Mouse (Mus musculus): Measurements from ENCODE around the gene Grpel1.
A peak's percentile ranks its signal among the peaks of the same experiment; 100 is the strongest.

Gene Grpel1

DNA sequence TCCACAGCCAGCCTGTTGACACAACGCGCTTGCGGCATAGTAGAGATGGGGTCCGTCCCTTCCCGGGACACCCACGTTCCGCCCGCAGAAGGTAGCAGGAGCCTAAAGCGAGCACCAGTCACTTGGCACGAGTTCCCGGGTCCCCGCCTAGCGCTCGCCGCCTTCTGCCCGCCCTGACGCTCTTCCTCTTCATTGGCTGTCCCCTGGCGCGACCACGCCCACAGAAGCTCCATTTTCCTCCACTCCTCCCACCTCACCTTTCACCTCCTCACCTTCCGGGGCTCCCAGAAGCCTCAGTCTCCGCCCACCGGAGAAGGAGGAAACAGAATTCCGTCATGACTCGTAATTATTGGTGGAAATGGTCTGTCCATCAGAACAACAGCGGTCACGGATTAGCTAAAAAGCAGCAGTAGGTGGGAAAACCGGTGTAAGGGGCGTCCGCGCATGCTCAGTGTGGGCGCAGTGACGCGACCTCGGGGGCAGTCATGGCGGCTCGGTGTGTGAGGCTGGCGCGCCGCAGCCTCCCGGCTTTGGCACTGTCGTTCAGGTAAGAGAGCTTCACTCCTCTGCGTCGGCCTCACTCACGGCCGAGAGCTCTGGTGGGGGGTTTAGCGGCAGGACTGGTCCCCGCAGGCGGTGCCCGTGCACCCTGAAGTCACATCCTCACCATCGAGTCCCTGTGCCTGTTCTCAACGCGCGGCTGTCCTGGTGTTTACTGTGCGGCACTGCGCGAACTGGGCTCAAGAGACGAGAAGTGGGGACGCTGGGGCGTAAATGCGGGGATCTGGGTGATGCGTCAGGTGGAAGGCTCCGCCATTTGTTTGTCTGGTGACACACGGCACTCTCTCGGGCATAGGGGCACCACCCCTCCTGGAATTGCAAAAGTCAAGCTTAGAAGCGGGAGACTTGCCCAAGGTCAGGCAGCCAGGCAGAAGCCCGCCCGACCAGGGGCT lies at the start of gene Grpel1:
Grpel1 (plus strand) TSS at position 290 of the 953 bp plus-strand sequence.
- DNase-seq = peak; percentile 98

DNA sequence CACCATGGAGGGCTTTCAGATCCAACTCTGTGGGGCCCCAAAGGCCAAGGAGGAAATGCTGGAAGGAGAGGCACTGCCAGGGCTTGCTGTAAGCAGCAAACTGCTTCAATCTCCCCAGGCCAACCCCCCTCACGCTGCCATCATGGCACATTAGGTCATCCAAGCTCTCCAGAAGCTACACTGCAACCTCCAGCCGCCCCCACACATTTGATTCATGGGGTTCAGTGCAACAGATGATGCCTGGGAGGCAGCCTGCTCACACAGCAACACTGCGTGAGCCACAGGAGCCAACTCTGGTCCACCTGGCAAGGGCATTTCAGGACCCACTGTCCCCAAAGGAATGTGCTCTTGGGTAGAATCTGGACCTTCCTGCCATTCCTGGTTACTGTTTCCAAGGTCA lies 44.9 kb upstream of the Grpel1 start:
- no peak for DNase-seq

DNA sequence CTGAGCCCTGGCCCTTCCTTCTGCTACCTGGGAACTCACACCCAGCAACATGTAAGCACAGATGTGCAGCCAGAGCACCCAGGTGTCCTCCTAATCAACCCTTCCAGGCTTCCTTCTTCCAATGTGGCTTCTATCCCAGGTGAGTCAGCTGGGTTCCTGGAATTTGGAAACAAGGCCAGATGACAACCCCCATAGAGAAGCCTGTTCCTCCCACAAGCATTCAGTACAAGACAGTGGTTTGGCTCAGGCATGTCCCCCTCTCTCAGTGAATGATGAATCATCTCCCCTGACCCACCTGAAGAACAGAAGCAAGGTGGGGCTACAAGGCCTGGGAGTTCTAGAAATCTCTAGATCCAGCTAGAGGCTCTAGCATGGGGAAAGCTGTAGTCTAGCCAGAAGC lies 42.1 kb upstream of the Grpel1 start:
- no peak for DNase-seq

DNA sequence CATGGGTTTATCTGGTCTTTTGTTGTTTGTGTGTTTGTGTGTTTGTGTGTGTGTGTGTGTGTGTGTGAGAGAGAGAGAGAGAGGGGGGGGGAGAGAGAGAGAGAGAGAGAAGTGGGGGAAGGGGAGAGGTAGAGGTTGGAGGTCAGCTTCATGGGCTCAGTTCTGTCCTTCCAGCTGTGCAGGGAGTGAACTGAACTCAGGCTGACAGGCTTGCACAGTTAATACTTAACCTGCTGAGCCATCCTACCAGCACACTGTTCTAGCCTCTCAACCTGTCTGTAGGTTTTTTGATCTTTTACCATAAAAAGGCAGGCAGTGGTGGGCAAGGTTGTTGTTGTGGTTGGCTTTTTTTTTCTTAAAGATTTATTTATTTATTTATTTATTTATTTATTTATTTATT lies 40.1 kb upstream of the Grpel1 start:
- no peak for DNase-seq

DNA sequence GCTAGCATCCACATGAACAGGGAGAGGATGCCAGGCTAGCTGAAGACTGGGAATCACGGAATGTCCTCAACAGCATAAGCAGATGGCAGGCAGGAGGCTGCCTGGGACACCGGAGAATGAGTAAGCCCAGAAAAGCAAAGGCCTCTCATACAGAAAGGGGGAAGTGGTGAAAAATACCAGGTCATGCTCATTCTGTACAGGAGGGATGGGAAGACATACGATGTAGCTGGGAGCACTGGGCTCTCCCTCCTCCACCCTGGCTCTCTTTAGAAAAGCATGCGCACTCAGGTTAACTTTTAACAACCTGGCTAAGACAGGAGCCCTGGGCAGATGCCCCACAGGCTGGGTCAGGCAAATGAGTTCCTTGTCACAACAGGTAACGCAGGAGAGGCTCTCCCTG lies 38.4 kb upstream of the Grpel1 start:
- DNase-seq = peak; percentile 60

DNA sequence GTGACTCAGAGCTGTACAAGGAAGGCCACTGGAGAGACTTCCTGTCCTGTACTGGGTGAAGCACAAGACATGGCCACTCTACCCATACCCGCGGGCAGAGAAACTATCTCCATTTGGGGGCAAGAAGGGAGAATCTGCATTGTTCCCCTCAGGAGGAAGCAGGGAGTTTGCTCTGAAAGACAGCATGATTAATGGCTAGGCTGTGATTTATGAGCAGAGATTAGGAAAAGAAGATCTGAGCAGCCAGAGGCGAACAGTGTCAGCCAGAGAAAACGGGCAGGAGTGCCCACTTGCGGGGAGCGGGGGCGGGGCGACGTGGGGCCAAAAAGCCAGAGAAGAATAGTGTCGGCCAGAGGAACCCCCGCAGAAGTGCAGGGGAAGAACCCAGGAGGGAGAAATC lies 37.0 kb upstream of the Grpel1 start:
- no peak for DNase-seq

DNA sequence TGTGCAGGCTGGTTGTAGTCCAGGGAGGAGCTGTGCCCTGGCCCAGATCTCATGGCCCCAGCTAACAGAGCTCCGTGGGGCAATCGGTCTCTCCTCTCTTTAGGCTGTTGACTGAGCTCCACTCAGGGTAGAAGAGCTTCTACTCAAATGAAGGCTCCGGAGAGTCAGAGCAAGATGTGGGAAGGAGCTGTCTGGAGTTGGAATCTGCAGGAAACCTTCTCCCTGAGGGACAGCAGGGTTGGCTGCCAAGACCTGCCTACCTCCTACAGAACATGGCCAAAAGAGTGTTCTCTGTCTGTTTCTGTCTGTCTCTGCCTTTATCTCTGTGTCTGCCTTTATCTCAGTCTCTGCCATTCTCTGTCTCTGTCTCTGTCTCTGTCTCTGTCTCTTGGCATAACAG lies 35.2 kb upstream of the Grpel1 start:
- no peak for DNase-seq

DNA sequence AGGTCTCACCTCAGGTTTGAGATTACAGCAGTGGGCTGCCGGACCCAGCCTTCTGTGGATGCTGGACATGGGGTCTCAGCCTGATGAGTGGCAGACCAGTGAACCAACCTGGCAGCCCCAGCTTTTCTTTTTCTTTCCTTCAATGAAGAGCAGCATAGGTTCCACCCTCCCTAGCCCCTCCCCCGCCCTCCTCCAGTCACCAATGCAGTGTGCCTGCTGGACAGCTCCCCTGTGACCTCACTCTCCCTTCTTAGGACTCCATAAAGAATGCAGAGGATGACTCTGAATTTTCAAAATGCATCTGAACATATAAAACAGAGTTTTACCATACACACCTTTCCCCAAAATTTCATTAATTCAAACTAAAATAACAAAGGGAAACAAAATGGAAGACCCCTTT lies 33.1 kb upstream of the Grpel1 start:
- DNase-seq = no peak

DNA sequence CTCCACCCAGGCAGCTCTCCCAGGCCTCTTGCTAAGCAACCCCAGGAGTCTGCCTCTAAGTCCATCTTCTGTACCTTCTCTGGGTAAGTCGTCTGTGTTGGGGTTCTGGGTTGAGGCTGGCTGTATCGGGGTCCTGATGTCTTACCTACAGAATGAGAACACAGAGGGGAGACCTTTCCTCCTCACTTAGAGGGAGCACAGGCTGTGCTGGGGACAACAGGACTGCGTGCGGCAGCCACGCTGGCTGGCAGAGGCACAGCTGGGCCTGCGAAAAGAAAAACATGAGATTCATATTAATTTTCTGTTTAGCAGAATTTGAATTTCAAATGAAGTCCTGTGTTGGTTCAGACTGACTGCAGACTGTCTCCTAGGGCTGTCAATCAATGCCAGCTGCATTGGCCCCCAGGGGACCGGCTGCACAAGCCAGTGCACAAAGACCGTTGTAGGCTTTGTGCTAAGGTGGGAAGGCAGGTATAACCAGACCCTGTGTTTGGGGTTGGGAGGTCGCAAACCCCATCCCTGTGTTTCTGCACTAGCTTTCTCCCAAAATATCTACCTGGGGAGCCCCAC lies 30.3 kb upstream of the Grpel1 start:
- DNase-seq = no peak

DNA sequence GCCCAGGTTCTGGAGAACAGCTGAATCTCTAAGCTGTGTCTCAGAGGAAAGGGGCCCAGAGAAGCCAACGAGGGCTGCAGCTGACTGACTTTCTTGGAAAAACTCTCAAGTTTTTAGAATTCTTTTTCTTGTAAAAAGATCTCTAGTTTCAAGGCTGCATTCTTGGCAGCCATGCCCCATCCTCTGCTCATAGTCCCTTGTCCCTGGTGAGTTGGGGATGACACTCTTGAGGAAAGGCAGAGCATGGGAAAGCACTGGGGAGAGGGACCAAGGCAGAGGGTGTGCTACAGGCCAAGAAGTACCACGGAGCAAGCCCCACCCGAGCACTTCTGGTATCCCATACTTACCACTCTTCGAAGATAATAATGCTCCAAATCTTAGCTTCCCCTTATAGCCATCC lies 27.9 kb upstream of the Grpel1 start:
- DNase-seq = no peak

DNA sequence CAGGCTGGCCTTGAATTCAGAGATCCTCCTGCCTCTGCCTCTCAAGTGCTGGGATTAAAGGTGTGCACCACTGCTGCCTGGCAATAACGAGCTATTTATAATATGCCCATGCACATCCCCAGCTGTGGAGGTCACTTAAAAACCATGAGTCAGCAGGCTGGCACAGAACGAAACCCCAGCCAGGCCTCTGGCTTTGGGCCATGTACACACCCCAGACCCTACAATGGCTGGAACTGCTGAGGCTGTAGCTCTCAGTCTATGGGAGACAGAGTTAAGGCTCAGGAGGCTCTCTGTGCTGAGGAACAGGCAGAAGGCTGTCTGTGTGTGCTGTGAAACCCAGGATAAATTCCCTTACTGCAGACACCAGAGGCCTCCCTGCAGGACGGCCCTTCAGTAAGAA lies 24.1 kb upstream of the Grpel1 start:
- DNase-seq = no peak

DNA sequence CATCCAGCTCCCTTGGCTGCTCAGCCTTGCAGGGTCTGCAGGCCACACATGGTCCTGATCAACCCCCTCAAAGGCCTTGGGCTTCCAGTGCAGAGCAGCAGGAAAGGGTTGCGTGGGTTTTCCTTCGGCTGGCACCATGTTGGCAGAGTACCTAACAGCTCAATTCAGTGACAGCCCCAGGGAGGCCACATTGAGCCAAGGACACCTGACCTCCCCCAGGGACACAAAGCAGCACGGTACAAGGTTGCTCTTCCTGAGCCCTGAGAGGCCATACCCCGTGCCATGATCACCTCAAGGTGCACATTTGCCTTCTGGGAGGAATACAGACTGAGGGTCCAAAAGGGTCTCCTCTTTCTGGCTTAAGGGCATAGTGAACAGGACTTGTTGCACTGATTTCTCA lies 20.2 kb upstream of the Grpel1 start:
- DNase-seq = no peak

DNA sequence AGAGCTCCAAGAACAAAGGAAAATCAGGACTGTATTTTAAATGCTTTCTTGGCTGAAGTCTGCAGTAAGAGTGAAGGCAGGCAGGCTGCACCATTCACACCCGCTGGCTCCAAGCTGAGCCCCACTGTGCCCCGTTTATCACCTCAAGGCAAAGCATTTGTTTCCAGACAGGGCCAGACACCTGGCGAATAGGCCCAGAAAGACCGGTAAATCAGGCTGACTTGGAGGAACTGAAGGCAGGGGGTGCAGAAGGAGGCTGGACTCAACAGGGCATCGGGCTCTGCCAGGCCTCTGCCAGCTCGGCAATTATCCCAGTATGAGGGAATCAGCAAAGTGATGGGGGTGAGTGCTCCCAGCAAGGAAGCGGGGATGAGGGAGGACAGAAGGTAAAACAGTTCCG lies 19.8 kb upstream of the Grpel1 start:
- no peak for DNase-seq

DNA sequence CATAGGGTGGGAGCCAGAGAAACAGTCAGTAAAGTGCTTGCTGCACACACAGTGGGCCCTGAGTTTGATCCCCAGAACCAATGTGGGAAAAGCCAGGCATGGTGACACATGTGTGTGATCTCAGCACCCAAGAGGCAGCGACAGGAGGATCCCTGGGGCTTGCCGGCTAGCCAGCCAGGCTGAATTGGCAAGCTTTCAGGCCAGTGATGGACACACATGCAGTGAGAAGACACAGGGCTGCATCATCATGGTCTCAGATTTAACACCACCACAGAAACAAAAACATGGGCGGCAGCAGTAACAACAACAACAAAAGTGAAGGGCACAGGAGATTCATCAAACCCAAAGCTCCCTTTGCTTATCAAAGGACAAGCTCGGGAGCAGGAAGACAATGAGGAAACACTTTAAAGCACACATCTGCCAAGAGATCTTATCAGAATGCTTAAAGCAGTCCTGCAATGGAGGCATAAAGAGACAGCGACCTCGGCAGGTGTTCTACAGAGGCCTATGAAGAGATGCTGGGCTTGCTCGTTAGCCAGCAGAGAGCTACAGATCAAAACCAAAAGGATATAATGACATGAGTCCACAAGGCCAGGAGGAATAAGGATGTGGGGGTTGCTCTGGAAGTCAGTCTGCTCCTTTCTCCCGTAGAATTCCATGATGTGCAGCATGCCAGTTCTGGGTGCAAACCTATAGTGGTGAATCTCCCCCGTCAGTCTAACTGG lies 18.5 kb upstream of the Grpel1 start:
- no peak for DNase-seq

DNA sequence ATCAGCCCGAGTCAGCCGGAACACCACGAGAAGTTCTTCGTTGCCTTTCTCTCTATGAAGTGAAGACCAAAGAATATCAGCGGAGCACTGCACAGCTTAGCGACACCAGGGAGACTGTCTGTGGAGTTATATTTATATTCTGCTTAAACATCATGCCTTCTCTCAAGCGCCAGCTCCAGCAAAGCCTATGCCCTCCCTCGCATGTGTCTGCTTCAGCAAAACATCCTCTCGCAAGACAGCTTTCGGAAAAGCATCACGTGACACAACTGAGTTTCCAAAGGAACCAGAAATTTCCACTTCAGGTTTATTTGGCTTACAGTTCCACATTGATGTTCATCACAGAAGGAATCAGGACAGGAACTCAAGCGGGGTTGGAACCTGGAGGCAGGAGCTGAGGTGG lies 16.9 kb upstream of the Grpel1 start:
- no peak for DNase-seq

DNA sequence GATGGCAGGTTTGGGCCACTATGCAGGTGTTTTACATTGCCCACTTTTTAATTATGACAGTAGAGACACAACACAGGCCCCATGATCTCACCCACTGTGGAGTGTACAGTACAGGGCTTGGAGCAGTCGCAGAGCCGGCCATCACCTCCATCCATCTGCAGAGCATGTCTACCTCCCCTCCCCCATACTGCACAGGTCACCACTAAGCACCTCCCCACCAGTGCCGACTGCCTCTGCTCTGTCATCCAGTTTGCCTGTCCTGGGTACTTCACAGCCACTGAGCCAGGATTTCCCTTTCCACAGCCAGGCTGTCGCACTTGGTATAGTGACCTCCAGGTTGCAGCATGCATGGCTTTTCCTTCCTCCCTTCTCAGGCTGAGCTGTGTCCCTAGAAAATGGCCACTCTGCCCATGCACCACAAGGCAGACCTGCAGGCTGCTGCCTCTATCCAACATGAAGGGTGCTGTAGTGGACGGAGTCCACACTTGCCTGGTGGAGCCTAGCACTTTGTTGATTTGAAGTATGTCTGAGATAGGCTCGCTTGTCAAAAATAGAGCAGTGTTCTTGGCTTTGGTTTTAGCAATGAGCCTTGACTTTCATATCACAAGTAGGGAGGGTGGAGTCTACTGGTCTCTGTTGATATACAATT lies 15.0 kb upstream of the Grpel1 start:
- no peak for DNase-seq

DNA sequence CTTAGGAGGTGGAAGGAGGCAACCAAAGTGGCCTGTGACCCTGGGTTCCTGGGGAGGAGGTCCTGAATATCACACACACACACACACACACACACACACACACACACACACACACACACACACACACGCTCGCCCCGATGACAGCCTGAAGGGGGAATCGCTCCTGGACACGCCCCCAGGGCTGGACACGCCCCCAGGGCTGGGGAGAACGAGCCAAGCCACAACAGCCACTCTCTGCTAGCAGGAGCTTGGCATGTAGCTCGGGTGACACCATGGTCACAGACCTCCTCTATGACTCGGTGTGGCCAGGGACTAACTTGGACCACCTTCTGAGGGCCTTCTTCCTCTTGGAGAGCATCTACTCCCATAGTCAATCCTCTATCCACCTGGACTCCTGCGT lies 13.7 kb upstream of the Grpel1 start:
- DNase-seq = no peak

DNA sequence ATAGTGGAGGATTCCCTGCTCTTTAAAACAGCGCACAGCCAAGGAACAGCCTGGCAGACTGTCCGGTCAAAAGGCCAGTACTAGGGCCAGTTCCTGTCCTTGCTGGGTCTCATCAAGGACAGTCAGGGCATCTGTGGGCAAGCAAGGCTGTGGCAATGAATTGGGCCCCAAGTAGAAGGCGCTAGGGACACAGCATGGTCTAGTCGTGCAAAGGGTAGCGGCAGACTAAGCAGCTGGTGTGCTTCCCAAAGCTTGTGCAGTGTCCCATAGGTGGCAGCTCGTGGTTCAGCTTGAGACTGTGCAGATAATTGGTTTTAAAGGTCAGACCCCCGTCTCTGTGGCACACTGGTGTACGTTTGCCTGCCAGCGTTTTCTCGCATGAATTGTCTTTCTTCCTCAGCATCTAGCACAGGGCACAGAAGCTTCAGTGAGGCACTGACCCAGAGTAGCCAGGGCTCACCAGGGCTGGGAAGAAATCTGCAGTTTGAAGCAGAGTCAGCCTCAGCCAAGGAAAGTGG lies 12.9 kb upstream of the Grpel1 start:
- no peak for DNase-seq

DNA sequence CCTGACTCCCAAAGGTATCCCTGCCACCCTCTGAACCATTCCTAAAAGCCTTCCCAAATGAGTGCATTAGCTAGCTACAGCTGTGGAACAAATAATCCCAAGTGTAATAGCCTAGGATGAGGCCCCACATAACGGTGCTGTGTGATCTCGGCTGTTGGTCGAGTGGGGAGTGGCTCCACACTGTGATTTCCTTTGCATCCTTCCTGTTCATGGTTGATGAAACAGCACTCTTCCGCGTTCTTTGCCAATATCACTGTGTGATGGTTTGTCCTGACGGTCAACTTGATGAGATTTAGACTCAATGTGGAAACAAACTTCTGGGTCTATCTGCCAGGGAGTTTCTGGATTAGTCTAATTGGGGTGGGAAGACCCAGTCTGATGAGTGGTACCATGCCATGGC lies 12.0 kb upstream of the Grpel1 start:
- DNase-seq = no peak

DNA sequence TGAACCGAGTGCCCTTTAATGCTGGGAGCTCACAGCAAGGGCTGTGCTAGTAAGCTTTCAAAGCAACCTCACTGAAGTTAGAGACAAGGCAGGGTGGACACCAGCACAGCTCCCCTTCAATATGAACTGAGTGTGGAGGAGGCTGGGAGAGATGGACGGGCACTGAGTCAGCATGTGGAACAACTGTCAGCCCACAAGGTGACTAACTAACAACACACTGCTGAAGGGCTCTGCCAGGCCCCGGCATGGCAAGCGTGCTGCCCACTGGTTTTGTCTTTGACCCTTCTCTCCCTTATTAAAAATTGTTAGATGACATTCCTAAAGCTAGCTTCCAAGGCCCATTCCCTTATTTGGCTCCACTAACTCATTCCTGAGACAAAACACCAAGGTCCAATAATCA lies 7.1 kb upstream of the Grpel1 start:
- no peak for DNase-seq

DNA sequence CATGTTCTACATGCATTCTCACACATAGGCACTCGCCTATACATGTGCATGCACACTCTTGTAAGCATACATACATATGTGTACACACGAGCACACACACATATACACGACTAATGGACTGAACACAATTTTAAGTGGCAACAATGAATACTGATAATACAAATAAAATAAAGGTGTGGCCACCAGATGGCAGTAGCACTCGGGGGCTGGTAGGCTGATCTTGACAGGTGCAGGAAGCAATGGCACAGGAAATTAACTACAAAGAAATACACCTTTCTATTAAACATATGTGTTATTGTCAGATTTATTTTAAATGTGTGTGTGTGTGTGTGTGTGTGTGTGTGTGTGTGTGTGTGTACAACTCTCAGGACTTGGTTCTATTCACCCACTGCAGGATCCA lies 5.9 kb upstream of the Grpel1 start:
- peak; percentile 58 for DNase-seq

DNA sequence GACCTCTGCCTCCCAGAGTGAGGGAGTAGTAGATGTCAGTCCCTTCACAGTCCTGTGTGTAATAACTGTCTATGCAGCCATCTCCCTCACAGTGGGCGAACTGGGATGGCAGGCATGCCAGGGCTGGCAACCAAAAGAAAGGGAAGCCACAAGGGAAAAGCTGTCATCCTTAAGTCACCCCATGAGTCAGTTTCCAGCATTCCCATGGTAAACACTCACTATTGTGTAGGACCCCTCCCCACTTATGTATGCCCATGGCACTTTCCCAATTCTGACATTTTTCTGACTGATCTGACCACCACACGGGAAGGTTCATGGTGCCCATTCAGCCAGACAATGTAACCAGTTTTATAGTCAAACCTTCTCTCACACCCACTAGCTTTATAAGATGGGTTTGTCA lies 4.1 kb upstream of the Grpel1 start:
- DNase-seq = no peak

DNA sequence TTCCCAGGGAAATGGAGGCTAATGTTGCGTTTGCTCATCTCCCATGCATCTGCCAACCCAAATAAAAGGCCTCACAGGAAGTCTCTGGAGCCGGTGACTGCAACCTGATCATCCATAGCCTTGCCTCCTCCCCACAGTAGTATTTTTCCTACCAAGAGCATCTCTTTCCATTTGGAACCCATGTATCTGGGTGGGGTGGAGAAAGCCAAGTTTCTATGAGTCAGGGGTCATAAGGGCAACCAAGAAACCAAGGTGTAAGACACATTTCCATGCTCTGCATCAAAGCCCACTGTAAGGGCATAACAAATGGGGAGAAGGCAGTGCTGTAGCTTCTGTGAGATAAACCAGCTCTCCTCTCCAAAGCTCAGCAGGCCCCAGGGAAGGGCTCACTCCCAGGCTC lies 3.6 kb upstream of the Grpel1 start:
- no peak for DNase-seq
